ENCODE assay signal across 8 mouse cellular contexts in the genomic region with DNA sequence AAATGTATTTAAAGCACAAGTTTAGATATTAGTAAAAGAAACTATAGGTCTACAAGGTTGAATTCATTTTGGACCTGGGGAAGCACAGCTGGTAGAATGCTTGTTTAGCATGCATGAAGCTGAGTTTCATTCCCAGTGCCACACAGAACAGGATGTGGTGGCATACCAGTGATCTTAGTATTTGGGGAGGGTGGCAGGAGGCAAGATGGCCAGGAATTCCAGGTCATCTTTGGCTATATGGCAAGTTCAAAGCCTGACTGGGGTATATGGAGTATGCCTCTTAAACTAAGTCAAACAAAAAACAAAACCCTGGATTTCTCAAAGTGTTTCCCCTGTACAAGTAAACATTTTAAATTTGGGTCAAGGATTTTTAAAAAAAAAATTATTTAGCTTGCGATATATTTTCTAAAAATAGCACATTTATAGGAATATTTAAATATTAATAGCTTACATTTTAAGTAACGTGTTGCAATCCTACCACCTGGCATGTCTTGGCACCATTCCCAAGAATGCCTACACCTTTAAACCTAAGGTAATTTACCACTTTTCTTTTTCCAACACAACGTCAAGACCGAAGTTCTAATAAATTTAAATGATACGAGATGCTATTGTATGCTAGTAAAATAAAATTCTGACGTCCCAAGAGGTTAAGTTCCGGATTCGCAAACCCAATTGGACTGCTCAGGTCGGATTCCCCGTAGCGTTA. TPM values are rescaled to one million over a fixed set of nuclear protein-coding genes. Genes with fewer than 3 reads are reported as not detected.
A peak's percentile ranks its signal among the peaks of the same experiment; 100 is the strongest.
DNase-seq lines count a peak whose midpoint lies in the region; ATAC-seq and TF ChIP-seq lines count a peak whose summit lies in the region.

No protein-coding gene starts in this region.

- H3K4me1 ChIP-seq in lung, embryonic 15.5 days, result peaks cover 17% of the 10 kb centered on the region
- peaks cover 4% of the 10 kb centered on the region for H3K4me1 ChIP-seq in brown adipose tissue, adult 24 weeks (ENCODE audit: control insufficient read depth, insufficient read depth, insufficient read length, low read length)
- peaks cover 24% of the 10 kb centered on the region for H3K4me1 ChIP-seq in forebrain, embryonic 14.5 days (ENCODE audit: control insufficient read depth, insufficient read depth, low read length)
- H3K4me1 ChIP-seq in limb, embryonic 12.5 days (replicated peaks), result peaks cover 23% of the 10 kb centered on the region
- 0 out of 2 replicates have a peak, but pooled peaks cover 3% of the 10 kb centered on the region for H3K4me1 ChIP-seq in stomach, postnatal 0 days (replicated peaks; ENCODE audit: control insufficient read depth, insufficient read depth)

- no peaks in the 10 kb centered on the region for H3K9me3 ChIP-seq in lung, embryonic 15.5 days
- H3K9me3 ChIP-seq in forebrain, embryonic 14.5 days (replicated peaks; ENCODE audit: control insufficient read depth, low read length), result no peaks in the 10 kb centered on the region
- no peaks in the 10 kb centered on the region for H3K9me3 ChIP-seq in limb, embryonic 12.5 days
- H3K9me3 ChIP-seq in stomach, postnatal 0 days (ENCODE audit: control insufficient read depth, low read length), result no peaks in the 10 kb centered on the region

- peak overlapping the region; percentile 77 for H3K4me3 ChIP-seq in lung, embryonic 15.5 days
- H3K4me3 ChIP-seq in brown adipose tissue, adult 24 weeks (ENCODE audit: insufficient read depth, low read depth, low read length), result peak overlapping the region; percentile 90
- peak overlapping the region; percentile 97 for H3K4me3 ChIP-seq in forebrain, embryonic 14.5 days (ENCODE audit: low read depth, low read length)
- peak overlapping the region; percentile 93 for H3K4me3 ChIP-seq in limb, embryonic 12.5 days (replicated peaks)
- H3K4me3 ChIP-seq in stomach, postnatal 0 days (ENCODE audit: low read depth, low read length), result peak overlapping the region; percentile 89

- DNase-seq in lung, postnatal 14 days, result no peak
- no peak for DNase-seq in forebrain, embryonic 14.5 days (ENCODE audit: low spot score)
- DNase-seq in stomach, postnatal 0 days (ENCODE audit: low spot score), result peak; percentile 29
- DNase-seq in spleen, postnatal 10 days (ENCODE audit: low spot score in 2 of 2), result no peak
- DNase-seq in gastrocnemius, postnatal 36 days, result no peak

- H3K36me3 ChIP-seq in lung, embryonic 15.5 days, result no peaks in the 10 kb centered on the region
- H3K36me3 ChIP-seq in forebrain, embryonic 14.5 days (ENCODE audit: control insufficient read depth, insufficient read depth, low read length), result no peaks in the 10 kb centered on the region
- H3K36me3 ChIP-seq in limb, embryonic 12.5 days, result no peaks in the 10 kb centered on the region
- H3K36me3 ChIP-seq in stomach, postnatal 0 days (ENCODE audit: control insufficient read depth, insufficient read depth, low read length), result no peaks in the 10 kb centered on the region

- TF ChIP-seq CTCF in stomach, postnatal 0 days (IDR thresholded peaks at IDR 0.05; ENCODE audit: low read depth), result no peak

- intact Hi-C loops in gastrocnemius, postnatal 36 days (cut with DNase I), result loop anchor here (5.0 kb wide), 1 partner anchor 51 kb away; no protein-coding TSS in a partner anchor

- H3K27ac ChIP-seq in lung, embryonic 15.5 days, result peak overlapping the region; percentile 97
- no peak overlapping the region for H3K27ac ChIP-seq in brown adipose tissue, adult 24 weeks (replicated peaks; ENCODE audit: low read depth, low read length)
- H3K27ac ChIP-seq in forebrain, embryonic 14.5 days (ENCODE audit: low read depth, low read length), result peak overlapping the region; percentile 97
- H3K27ac ChIP-seq in limb, embryonic 12.5 days, result no peak overlapping the region
- peak overlapping the region; percentile 98; the same call in 1 of the 2 replicates for H3K27ac ChIP-seq in stomach, postnatal 0 days (replicated peaks)

- 6% methylated on average over 11 of the region's 11 CpGs for WGBS in lung, embryonic 15.5 days
- WGBS in forebrain, embryonic 14.5 days, result 6% methylated on average over 11 of the region's 11 CpGs
- 6% methylated on average over 11 of the region's 11 CpGs for WGBS in limb, embryonic 12.5 days
- WGBS in stomach, postnatal 0 days, result 2% methylated on average over 11 of the region's 11 CpGs

- no peaks in the 10 kb centered on the region for H3K27me3 ChIP-seq in lung, embryonic 15.5 days
- no peaks in the 10 kb centered on the region for H3K27me3 ChIP-seq in forebrain, embryonic 14.5 days (replicated peaks; ENCODE audit: control insufficient read depth, insufficient read depth, low read length)
- H3K27me3 ChIP-seq in limb, embryonic 12.5 days, result no peaks in the 10 kb centered on the region
- no peaks in the 10 kb centered on the region for H3K27me3 ChIP-seq in stomach, postnatal 0 days (ENCODE audit: control insufficient read depth, insufficient read depth, low read length)

- H3K4me2 ChIP-seq in lung, embryonic 15.5 days, result peak overlapping the region; percentile 64
- peak overlapping the region; percentile 59 for H3K4me2 ChIP-seq in forebrain, embryonic 14.5 days (ENCODE audit: low read length)
- H3K4me2 ChIP-seq in limb, embryonic 12.5 days, result peak overlapping the region; percentile 69
- H3K4me2 ChIP-seq in stomach, postnatal 0 days (replicated peaks; ENCODE audit: low read depth), result peak overlapping the region; percentile 83

- TF ChIP-seq EP300 in stomach, postnatal 0 days (optimal IDR thresholded peaks at IDR 0.05), result no peak

- H3K9ac ChIP-seq in lung, embryonic 15.5 days, result peak overlapping the region; percentile 54
- H3K9ac ChIP-seq in forebrain, embryonic 14.5 days (ENCODE audit: low read length), result peak overlapping the region; percentile 89
- no peak overlapping the region for H3K9ac ChIP-seq in limb, embryonic 12.5 days (replicated peaks)
- peak overlapping the region; percentile 72 for H3K9ac ChIP-seq in stomach, postnatal 0 days (ENCODE audit: low read length)

- no peak for ATAC-seq in lung, embryonic 15.5 days (ENCODE audit: borderline replicate concordance, extremely low read depth, low FRiP score, low TSS enrichment)
- ATAC-seq in forebrain, embryonic 14.5 days, result no peak
- no peak for ATAC-seq in limb, embryonic 12.5 days (ENCODE audit: insufficient number of reproducible peaks, insufficient read depth, low FRiP score, low TSS enrichment, low read depth)
- ATAC-seq in stomach, postnatal 0 days (ENCODE audit: low FRiP score, low TSS enrichment), result no peak

RNA-seq across cellular contexts. Expression of gene Otud4, which starts 1.3 kb away (rescaled TPM):
- polyA plus RNA-seq in lung, embryonic 15.5 days (2015; fragmentation: Nextera tagmentation; extraction: Ambion mirVana), result 14.3 and 14.9 TPM in 2 replicates
- polyA plus RNA-seq in brown adipose tissue, adult 24 weeks (2012; ENCODE audit: insufficient read depth, insufficient read length, missing spikeins), result 13.0 and 20.6 TPM in 2 replicates
- 16.2 and 16.8 TPM in 2 replicates for polyA plus RNA-seq in forebrain, embryonic 14.5 days (2014; fragmentation: Nextera tagmentation; extraction: Ambion mirVana)
- 15.8 and 19.8 TPM in 2 replicates for polyA plus RNA-seq in limb, embryonic 12.5 days (2016; fragmentation: Nextera tagmentation; extraction: Ambion mirVana)
- 5.4 and 5.6 TPM in 2 replicates for polyA plus RNA-seq in stomach, postnatal 0 days (2015; fragmentation: Nextera tagmentation; extraction: Ambion mirVana)
- total RNA-seq in gastrocnemius, postnatal 36 days (2021), result 10 to 100 TPM; 46.9 to 49.7 TPM

Comparison
In these comparisons a context has a peak if more than half of its experiments do, and no peak if none do; other contexts are left out.
1. H3K27ac ChIP-seq: peak in lung, embryonic 15.5 days (single experiment), forebrain, embryonic 14.5 days (single experiment) and stomach, postnatal 0 days (single experiment); none in brown adipose tissue, adult 24 weeks (single experiment) and limb, embryonic 12.5 days (single experiment).
2. Peak in every context shown above with its lines, with median percentiles within 50 percentile points of each other: H3K4me2 ChIP-seq and H3K4me3 ChIP-seq.